Mouse (Mus musculus) heart, postnatal 0 days (tissue): ENCODE results near the gene Usp27x.

ENCODE experiments used
- CTCF ChIP-seq: IDR thresholded peaks from 2 replicates; pipeline ENCODE4 v1.5.1; 2016; ENCODE audit warnings: antibody characterized with exemption, control low read depth, low read depth
- EP300 ChIP-seq: IDR thresholded peaks from 2 replicates; pipeline ENCODE4 v1.6.1; 2016; ENCODE audit warnings: antibody characterized with exemption, low read depth

DNA sequence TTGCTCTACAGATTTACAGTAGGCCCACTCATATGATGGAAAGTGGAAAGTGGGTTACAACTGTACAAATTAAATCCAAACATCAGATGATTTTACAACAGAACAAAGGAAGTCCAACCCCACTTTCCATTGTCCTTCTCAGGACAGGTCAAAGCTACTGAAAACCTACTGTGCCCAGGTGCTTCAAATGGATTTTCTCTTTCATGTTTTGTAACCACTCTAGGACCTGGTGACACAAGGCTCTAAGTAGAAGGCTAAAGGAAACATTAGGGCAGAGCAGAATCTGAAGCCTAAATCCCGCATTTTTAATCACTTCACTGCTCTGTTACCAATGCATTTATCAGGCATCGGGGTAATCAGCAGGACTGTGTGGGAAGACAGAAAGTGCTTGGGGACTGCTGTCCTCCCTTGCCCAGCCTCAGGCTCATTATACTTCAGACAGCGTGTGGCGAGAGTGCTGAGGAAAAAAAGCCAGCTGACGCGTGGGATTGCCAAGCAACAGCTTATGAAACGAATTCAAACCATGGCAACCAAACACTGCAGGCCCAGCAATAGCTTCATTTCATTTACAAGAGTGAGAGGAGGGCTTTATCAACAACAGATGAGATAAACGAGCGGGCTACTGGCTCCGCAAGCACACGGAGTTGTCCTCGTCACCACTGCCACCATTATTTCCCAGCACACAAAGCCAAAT lies 40.7 kb upstream of the Usp27x start:
- no peak for TF ChIP-seq CTCF
- no peak for TF ChIP-seq EP300
